Mouse (Mus musculus) heart, adult 2 months (tissue): ENCODE measurements around the gene Nat9.

Experiments
- CTCF ChIP-seq: fragments of 200-600 bp; IDR thresholded peaks from 2 replicates; pipeline ENCODE4 v1.8.1; 2022; ENCODE audit warnings: antibody characterized with exemption, mild to moderate bottlenecking, moderate library complexity
- POLR2A ChIP-seq: fragments of 200-500 bp; IDR thresholded peaks from 2 replicates; pipeline ENCODE4 v1.6.1; 2011; ENCODE audit warnings: mild to moderate bottlenecking, low read depth, low read length, control low read depth; ENCODE audit not compliant: insufficient read depth

- no peak for TF ChIP-seq CTCF
- TF ChIP-seq POLR2A = no peak
Measured at GRCm38 (mm10) chr11:115212116-115212515, 24.5 kb upstream of the Nat9 start.
